Mouse (Mus musculus) testis, adult 2 months (tissue): ENCODE data around the gene Gcnt3.

ENCODE experiments used
- CTCF ChIP-seq: fragments of 200-500 bp; IDR thresholded peaks from 2 replicates; pipeline ENCODE4 v1.5.1; 2012; ENCODE audit warnings: low read depth, mild to moderate bottlenecking, inconsistent platforms, low read length, moderate library complexity; ENCODE audit not compliant: control insufficient read depth, insufficient read depth, insufficient replicate concordance
- POLR2A ChIP-seq: fragments of 200-500 bp; IDR thresholded peaks from 2 replicates; pipeline ENCODE4 v1.6.1; 2012; ENCODE audit warnings: low read depth, mild to moderate bottlenecking, inconsistent platforms, low read length, moderate library complexity; ENCODE audit not compliant: control insufficient read depth

DNA sequence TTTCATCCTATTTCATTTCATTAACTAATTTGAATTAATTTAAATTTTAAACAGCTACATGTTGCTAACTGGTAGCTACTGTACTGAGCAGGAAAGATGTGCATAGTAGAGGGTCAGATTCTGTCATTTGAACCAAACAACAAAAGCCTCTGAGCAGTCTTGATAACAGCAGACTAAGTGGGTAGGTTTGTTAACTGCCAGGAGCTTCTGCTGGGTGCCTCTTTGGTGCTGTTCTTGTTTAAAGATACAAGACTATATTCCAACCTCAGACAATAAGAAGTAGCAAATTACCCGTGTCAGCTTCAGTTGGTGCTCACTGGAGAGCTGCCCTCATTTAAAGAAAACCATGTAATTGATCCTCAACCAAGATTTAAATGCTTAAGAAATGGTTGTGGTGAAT, 16.3 kb downstream of the Gcnt3 start:
- no peak for TF ChIP-seq CTCF
- TF ChIP-seq POLR2A, result no peak
